Comparison of ENCODE assay signal across 23 mouse cellular contexts in genomic region chr4:63706279-63706971, GRCm38 (mm10). TPM values are rescaled to one million over a fixed set of nuclear protein-coding genes. Genes with fewer than 3 reads are reported as not detected.
"Had no signal": no experiment of that assay in that cellular context is flagged by ENCODE, and none has a peak within 500 bp of the region (broad histone marks: within the 10 kb centered on the region; RNA-seq: fewer than 3 reads in every experiment).

No protein-coding gene starts in this region.

- DNase-seq: kidney, adult 9 months; kidney, postnatal 36 days; layer of hippocampus, adult 9-11 months; layer of hippocampus, postnatal 36 days; lung, embryonic 14.5 days; lung, postnatal 10 days; right cerebral cortex, postnatal 14 days; thymus, postnatal 36 days had no signal

- H3K4me1 ChIP-seq: limb, embryonic 15.5 days; liver, embryonic 12.5 days; neural tube, embryonic 13.5 days; stomach, embryonic 15.5 days had no signal

- H3K4me2 ChIP-seq: limb, embryonic 15.5 days; liver, embryonic 12.5 days; lung, embryonic 14.5 days; neural tube, embryonic 13.5 days; stomach, embryonic 15.5 days had no signal

- H3K9me3 ChIP-seq: limb, embryonic 15.5 days; liver, embryonic 12.5 days; neural tube, embryonic 13.5 days; stomach, embryonic 15.5 days had no signal

- H3K36me3 ChIP-seq: limb, embryonic 15.5 days; liver, embryonic 12.5 days; neural tube, embryonic 13.5 days; stomach, embryonic 15.5 days had no signal

- H3K27me3 ChIP-seq: liver, embryonic 12.5 days; neural tube, embryonic 13.5 days; stomach, embryonic 15.5 days had no signal

- ATAC-seq: liver, embryonic 12.5 days had no signal

- H3K9ac ChIP-seq: limb, embryonic 15.5 days; liver, embryonic 12.5 days; lung, embryonic 14.5 days; neural tube, embryonic 13.5 days; stomach, embryonic 15.5 days had no signal

- H3K4me3 ChIP-seq: limb, embryonic 15.5 days; liver, embryonic 12.5 days; neural tube, embryonic 13.5 days; stomach, embryonic 15.5 days had no signal

- H3K27ac ChIP-seq: kidney, postnatal 0 days; limb, embryonic 15.5 days; liver, embryonic 12.5 days; macrophage; neural tube, embryonic 13.5 days; stomach, embryonic 15.5 days had no signal

RNA-seq across cellular contexts. Expression of gene Tnfsf15, which starts 38.5 kb away (rescaled TPM):
- total RNA-seq: layer of hippocampus, adult 18-20 months; layer of hippocampus, postnatal 36 days; megakaryocyte-erythroid progenitor cell, adult 5-6 weeks; monocyte, adult 5-6 weeks had no signal
- polyA plus RNA-seq: limb, embryonic 11.5 days; liver, embryonic 12.5 days; neural tube, embryonic 13.5 days had no signal

RNA-seq across cellular contexts. Expression of gene Gm11214, which starts 43.2 kb away (rescaled TPM):
- total RNA-seq: layer of hippocampus, adult 18-20 months; layer of hippocampus, postnatal 36 days; left cerebral cortex, adult 8-10 months; left cerebral cortex, postnatal 25 days; megakaryocyte-erythroid progenitor cell, adult 5-6 weeks; monocyte, adult 5-6 weeks had no signal
- polyA plus RNA-seq: kidney, postnatal 0 days; limb, embryonic 11.5 days; limb, embryonic 15.5 days; liver, embryonic 12.5 days; liver, embryonic 16.5 days; lung, embryonic 14.5 days; macrophage; neural tube, embryonic 13.5 days; spleen, adult 2 months; stomach, embryonic 15.5 days; thymus, postnatal 0 days had no signal
